Mouse (Mus musculus): ENCODE results near the gene Trappc3l.
A peak's percentile ranks its signal among the peaks of the same experiment; 100 is the strongest.
"Not testable (repeated sequence)": the region's sequence is repeated elsewhere in the genome, so short reads cannot be mapped to it uniquely, and the experiment has no call there.

The Trappc3l gene

DNA sequence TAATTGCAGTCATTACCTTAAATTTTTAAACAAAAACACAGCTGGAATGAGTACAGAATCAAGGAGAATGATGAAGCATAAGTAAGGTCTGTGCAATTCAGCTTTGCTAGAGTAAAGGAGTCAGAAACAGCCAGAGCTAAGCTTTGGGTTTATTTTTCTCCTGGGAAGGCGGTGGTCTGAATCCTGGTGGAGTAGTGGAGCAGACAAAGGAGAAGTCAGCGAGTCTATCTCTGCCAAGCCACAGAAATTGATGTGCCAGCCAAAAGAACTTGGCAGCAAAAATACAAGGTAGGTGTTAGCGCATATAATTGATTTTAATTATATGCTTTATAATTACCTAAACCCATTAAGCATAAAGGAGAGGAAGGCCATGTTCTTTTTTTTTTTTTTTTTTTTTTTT lies at the start of gene Trappc3l:
Trappc3l (plus strand) TSS at position 197 of the 400 bp plus-strand sequence.
- no peak for DNase-seq

DNA sequence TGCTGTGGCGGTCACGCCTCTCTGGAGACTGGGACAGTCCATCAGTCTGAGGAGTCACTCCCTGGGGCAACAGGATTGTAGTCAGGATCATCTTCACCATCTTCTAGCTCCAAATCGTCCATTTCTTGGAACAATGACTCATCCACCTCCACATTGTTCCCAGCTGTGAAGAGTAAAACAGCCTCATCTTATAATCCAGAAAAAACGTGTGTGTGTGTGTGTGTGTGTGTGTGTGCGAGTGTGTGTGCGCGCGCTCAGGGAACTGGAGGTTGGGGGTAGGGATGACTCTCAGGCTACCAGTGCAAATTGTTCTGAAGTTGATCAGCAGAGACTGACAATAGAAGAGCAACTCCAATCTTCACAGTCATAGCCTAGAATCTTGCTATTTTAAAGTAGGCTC lies 40.7 kb upstream of the Trappc3l start:
- not testable (repeated sequence) for DNase-seq

DNA sequence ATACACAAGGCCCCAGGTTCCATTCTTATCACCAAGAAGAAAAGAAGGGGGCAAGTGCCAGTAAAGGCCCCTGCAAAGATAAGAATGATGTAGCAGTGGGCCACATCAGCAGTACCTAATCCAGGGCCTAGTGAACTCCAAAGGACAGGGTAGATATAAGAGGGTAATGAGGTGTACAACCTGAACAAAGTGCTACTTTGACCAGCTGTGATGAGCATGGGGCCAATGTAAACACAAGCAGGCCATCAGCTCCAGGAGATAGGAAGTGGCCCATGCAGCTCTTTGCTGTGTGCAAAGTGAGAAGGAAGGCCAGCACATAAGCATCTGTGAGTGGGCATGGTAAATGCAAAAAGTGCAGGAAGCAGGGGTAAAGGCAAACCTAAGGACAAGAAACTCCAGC lies 39.0 kb upstream of the Trappc3l start:
- DNase-seq = no peak

DNA sequence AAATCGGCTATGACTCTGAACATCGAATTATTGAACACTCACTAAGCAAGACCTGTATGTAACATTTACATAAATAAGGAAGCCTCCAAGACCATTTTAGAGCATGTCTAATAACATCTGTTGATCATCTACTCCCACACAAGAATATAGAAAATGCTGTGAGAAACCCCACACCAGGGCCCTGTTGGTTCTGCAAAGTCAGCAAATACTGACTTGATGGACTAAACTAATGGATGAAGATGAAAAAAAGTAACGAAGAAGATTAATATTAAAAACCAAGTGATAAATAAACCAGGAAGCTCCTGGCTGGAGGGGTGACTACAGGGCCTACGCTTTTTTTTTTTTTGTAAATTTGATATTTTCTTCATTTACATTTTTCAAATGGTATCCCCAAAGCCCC lies 24.8 kb upstream of the Trappc3l start:
- no peak for DNase-seq

DNA sequence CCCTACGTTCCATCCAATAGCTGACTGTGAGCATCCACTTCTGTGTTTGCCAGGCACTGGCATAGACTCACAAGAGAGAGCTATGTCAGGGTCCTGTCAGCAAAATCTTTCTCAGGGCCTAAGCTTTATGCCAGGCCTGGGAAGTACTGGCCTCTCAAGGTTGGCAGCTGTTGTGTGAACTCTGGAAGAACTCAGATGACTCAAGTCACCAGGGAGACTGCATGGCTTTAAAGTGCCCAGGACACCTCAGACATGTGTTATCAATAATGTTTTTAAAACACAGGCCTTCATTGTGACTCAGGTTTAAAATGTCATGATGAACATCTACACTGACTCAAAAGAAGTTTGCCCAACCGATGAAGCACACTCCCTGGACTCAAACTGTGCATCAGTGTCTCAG lies 24.2 kb upstream of the Trappc3l start:
- DNase-seq = no peak

DNA sequence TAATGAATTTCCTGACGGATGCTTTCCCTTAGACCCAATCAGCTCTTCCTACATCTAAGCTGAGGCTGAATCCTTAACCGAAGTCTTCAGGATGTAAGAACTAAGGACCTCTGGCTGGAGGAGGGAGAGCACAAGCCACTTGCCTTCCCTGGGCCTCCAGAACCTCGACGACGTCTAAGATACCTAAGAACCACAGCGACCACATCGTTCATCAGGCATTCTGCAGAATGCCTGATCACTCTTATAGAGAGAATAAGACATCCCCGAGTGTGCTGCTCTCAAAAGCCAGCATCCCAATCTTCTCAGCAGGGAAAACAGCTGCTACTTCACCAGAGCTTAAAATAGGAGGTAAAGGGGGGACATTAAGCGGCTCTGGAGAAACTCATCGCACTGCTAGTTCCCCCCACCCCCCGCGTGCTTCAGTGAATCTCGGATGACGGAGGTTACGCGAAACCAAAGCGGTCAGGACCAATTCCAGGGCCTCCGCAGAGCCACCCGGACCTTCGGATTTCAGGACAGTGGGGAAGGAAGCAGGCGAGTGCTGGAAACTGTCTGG lies 18.6 kb upstream of the Trappc3l start:
- no peak for DNase-seq

DNA sequence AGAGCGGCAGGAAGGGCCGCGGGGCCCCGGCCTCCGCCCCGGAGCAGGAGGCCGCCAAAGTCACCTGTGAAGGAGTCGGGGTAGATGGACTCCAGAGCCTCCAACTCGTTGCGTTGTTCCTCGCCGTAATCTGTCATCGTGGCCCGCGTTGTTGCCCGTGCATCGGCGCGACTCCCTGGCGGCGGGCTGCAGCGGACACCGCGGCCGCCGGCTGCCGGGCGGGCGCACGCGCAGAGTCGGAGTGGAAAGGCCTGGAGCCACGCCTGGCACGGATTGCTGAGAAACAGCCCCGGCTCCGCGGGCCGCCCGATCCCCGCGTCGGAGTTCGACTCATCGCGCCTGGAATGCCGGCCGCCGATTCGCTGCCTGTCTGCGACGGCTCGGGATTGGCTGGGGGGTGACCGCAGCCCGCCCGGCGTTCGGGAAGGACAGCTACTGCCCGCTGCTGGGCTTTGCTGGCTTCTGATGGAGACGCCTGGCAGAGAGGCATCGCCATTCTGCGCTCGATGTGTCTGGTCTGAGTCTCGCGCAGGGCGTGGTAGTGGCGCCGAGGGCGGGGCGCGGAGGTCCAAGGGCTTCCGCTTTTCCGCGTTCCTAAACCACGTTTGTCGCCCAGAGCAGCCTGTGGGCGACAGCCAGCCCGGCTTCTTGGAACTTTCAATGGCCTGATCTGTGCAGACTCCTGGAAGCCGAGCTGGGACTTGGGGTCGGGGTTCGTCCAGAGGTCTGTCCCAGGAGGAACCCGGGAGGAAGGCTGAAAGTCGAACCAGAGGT lies 17.9 kb upstream of the Trappc3l start, which contains the start of gene Rwdd1:
Rwdd1 (minus strand) TSS at position 323 of the 774 bp plus-strand sequence.
- DNase-seq = peak; percentile 98 to 99

DNA sequence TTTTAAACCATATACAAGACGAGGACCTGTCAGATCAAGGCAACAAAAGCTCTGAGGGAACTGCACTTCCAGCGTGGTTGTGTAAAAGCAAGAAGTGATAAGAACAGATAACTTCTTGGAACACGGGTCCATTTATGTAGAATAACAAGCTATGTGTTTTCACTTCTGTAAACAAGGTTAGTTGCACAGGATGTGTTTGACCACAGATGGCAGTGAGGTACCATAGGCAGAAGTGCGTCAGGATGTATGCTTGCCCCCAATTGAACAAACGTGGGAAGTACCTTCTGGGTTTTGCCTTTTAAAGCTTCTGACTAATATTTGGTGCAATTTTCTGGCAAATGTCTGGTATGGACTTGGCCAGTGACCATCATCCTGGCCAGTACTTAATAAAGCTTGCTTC lies 7.1 kb upstream of the Trappc3l start:
- no peak for DNase-seq

DNA sequence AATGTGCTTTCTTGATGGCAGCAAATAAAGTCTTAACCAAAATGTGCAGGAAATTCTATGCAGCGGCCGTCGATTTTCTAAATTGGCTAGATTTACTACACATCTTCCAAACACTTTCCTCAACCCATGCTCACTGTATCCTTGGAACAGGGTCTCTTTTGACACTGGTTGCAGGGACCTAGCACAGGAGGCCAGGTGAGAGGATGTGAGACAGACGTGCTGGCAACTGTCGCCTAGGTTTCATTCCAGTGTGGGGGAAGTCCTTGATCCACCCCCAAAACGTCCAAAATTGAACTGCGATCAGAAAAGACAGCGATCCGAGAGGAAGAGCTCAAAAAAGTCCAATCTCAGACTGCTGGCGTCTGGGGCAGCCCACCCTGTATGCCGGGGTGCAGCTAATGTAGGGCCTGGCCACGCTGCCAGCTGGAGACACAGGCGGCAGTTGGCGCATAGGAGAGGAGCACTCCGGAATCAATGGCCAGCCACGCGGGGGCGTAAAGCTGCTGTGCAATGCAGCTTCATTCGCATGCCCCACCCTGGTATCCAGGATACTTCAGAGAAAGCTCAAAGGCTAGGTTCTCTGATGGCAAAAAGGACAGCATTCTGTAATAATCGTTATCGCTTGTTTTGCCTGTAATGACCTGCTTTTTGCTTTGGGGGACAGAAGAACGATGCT lies 3.6 kb upstream of the Trappc3l start:
- peak; percentile 60 to 81 for DNase-seq

DNA sequence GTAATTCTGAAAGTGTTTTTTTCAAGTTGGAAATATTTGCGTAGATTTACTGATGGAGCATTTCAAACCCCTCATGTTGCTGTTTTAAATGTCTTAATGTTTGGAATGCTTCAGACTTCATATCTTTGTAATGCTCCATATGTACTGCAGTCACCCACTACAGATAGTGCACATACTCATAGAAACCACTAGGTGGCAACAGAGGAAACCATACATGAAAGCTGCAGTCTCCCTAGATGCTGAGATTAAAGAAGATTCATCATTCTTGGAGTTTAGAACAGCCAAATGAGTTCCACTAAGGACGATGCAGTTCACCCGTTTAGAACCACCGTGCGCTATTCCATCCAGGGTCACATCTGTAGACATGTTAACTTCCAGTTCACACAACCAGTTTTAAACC lies 810 bp upstream of the Trappc3l start:
- DNase-seq = peak in 1 of 2 experiments; percentile 14

DNA sequence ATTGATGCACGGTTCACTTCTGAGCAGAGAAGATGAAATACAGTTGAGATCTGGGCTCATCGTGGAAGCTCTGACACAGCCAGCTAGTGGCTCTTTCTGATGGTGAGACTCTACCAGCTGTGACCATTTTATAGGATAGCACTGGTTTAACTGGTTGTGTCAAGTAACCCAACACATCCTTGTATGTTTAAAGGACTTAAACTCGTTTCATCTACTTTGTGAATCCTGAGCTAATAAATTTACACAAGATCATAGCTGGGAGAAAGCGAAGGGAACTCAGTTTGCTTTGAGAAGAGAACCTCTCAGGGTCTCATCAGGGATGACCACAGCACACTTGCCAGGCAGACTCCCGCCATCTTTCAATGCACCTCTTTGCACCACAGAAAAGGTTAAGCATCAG lies 6.8 kb downstream of the Trappc3l start, which contains the start of gene Calhm4:
Calhm4 (minus strand) TSS at position 101 of the 400 bp plus-strand sequence.
- no peak for DNase-seq

DNA sequence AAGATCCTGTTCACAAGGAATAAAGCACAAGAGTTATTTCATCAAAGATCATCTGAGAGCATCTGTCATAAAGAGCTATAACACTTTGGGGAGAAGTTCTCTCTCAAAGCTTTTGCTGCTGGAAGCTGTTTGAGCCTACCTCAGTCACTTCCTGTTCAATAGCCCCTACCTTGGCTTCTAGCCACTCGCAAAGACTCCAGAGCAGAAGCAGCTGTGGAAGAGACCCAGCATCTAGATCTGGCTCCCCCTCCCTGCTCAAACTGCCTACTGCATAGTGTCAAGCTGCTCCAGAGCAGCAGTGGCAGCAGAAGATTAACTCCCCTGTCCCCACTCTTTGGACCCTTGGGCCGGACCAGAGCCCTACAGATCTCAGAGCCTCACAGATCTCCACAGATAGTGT lies 16.6 kb downstream of the Trappc3l start:
- no peak for DNase-seq

DNA sequence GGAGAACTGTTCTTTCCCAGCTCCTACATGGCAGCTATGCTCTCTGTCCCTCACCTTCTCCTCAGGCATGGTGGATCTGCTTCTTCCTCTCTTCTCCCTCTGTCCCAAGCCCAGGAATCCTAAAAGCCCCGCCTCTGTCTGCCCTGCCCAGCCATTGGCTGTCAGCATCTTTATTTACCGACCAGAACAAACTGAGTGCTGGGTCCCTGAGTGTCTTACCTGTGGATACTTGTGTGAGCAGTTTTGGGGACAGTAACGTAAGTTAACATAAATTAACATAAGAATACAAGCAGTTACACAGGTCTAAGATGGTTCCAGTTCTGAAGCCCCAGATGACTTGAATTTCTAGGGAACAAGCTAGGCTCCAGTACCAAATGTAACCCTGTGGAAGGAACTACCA lies 29.2 kb downstream of the Trappc3l start:
- no peak for DNase-seq

DNA sequence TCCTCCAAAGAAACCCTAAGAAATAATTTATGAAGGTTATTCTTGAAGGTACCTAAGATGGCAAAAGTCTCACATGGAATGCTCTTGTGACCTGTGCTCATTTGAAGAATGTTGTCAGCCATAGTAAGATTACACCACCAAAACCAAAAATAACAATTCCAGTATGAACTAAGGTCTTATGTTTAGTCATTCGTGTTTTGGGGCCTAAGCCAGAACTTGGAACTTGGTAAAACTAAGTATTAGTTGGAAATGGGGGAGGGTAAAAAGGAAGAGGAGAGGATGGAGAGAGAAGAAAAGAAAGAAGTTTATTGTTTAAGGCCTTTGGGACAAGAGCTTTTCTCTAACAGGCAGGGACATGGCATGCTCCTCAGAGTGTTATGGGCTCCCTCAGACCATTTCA lies 32.2 kb downstream of the Trappc3l start:
- DNase-seq = no peak

DNA sequence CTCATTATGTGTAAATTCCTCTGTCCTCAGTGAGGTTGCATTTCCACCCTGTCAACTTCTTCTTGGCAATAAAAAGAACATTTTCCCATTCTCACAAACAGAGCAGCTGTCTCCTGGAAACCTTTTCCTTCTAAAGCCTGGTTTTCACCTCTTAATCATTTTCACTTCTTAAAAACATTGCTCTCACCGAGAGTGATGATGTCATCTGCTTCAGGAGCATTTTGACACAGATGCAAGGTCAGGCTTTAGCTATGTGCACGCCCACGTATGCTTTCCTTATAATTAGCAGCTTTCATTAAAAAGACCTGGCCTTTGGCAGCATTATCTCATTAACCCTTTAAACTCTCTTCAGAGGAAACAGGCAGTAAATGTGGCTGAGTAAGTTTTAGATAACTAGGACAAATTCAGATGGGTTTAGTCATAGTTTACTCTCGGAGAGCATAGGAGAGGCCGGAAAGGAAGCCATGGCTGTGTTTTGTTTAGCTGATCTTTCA lies 33.6 kb downstream of the Trappc3l start:
- no peak for DNase-seq

DNA sequence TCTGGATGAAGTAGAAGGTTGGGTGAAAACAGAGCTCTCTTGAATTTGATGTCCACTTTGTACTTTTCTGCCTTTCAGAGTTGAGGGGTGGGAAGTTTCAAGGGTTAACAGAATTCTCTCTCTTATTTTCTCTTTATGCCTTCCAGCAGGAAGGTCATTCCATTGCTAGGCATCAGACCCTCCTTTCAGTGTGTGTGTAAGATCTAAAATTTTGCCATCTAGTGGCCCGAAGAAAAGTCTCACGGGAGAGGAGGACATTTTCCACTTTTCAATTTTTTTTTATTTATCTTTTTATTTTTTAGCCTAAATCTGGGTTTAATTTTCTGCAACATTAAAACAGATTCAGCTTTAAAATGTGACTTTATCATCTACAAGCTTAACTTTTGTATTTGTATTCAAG lies 34.3 kb downstream of the Trappc3l start:
- DNase-seq = no peak

DNA sequence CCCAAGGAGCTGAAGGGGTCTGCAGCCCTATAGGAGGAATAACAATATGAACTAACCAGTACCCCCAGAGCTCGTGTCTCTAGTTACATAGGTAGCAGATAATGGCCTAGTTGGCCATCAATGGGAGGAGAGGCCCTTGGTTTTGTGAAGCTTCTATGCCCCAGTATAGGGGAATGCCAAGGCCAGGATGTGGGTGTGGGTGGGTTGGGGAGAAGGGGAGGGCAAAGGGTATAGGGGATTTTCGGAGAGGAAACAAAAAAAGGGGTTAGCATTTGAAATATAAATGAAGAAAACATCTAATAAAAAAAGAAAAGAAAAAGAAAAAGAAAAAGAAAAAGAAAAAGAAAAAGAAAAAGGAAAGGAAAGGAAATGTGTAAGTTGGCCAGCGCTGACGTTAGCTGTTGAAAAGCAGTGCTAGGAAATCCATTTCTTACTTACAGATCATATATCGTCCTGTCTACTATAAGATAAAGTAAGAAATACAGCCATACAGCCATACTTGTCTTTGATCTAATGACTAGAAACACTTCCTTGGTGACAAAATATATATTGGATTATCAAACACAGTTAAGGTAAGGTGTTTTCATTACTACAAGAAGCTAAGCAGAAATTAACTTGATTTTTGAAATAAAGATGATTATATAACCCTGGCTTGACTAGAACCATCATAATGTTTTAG lies 37.3 kb downstream of the Trappc3l start:
- no peak for DNase-seq

DNA sequence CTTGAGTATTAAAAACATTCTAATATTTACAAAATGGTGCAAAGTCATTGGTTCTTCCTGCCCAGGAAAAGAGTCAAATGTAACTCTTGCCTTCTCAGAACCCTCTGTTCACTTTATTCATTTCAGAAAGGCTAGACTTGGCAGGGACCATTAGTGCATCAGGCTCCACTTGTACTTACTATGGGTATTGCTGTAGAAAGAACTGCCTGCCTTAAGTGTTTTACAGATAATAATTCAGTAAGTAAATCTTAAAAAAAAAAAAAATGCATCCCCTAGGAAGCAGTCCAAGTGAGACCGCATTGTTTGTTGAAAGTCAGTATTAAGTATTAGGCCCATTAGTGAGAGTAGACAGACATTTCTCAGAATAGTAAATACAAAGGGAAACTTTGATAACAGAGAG lies 49.1 kb downstream of the Trappc3l start:
- no peak for DNase-seq

DNA sequence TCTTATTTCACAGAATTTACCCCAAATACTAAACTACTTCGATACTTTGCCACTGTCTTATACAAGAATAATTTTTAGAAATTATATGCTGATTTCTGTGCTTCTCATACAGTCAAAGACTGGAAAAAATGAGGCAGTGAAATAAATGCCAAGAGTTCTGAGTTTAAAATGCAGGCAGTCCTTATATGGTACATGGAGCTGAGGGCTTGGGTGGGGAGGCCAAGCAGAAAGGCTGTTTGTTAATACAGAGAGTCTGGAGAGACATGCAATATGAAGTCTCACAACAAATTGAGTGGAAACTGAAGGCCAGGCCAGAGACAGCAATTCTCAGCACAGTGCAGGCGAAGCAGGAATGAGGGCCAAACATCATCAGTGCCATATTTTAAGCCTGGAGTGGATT lies 51.1 kb downstream of the Trappc3l start:
- DNase-seq = no peak

DNA sequence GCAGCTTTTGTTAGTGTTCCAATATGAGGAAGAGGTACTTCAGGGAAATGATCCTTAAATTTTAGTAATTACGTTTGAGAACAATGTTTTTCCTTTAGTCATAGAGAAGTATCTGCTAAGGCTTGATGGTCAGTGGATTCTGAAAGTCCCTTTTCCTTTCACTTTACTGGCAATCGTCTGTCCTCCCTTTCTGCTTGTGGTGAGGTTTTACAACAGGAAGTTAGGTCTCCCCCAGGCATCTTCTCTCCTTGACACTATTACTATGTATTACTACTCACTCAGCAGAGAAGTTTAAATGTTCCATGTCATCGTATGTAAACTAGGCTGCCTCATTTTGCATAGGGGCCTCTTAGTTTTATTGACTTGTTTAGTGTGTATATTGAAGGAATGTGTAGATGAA lies 52.1 kb downstream of the Trappc3l start:
- DNase-seq = no peak

DNA sequence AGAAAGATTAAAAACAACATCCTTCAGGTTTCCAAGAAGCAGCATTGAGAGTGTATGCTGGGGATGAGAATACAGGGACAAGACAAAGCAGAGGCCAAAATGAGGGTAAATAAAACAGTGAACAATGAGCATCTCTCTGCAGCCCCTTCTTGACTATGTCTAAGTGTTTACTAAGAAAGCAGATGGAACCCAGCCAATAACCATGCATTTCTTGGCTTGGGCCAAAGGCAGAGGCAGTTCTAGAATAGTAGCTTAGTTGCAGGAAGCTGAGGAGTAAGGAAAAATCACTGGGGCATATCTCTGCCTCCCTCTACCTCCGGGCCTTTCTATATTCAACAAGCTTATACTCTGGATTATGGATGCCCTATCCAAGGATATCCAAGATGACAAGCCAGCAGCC lies 53.1 kb downstream of the Trappc3l start:
- no peak for DNase-seq

DNA sequence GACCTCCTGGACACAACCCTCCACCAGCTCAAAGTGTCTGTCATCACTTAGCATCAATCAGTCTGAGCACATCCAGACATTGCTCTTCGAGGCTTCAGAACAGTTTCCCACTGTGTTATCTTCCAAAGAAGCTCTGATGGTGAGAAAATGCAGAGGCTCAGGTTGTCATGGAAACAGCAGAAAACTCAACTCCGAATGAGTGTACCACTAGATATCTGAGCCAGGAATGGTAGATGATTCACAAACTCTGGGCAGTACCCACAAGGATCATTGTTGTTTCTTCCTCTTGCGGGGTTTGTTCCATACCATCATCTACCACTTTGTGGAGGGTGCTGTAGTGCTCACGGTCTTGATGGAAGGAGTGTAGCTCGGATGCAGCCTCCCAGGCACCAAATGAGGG lies 54.5 kb downstream of the Trappc3l start:
- DNase-seq = no peak

DNA sequence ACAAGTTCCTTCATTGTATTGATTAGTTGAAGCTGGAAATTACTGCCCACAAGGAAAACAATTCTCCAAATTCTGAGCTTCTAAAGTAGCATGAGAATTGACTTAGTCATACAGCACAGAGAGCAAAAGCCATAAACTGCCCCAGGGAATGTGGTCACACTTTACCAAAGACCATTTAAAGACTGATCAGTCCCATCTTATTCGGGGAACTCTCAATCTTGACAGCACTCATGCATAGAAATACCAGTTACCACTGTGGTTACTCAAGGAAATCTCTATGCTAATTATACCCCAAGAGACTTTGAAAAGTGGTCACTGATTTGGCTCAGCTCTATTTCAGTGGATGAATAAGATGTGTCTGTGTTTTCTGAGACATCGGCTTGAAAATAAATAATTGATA lies 57.8 kb downstream of the Trappc3l start:
- DNase-seq = no peak
